Mouse (Mus musculus) skeletal muscle tissue, adult 2 months (tissue): ENCODE measurements at regions not wholly inside any gene's neighbourhood (a gene's known extent, or its start where the extent isn't known, plus 50 kb on each side); places are given as distances from the start of the nearest gene placed in this dataset.

Experiments
- DNase-seq: peaks from one replicate; pipeline ENCODE4 v3.0.0-alpha.2; 2012; ENCODE audit warnings: low read depth, low spot score

GRCm38 (mm10) chr13:38281712-38282111 is 63.2 kb upstream of the Bmp6 start:
- no peak for DNase-seq

GRCm38 (mm10) chr13:38287960-38288359 is 56.9 kb upstream of the Bmp6 start:
- no peak for DNase-seq

GRCm38 (mm10) chr13:38288572-38289440 is 56.1 kb upstream of the Bmp6 start:
- no peak for DNase-seq

DNA sequence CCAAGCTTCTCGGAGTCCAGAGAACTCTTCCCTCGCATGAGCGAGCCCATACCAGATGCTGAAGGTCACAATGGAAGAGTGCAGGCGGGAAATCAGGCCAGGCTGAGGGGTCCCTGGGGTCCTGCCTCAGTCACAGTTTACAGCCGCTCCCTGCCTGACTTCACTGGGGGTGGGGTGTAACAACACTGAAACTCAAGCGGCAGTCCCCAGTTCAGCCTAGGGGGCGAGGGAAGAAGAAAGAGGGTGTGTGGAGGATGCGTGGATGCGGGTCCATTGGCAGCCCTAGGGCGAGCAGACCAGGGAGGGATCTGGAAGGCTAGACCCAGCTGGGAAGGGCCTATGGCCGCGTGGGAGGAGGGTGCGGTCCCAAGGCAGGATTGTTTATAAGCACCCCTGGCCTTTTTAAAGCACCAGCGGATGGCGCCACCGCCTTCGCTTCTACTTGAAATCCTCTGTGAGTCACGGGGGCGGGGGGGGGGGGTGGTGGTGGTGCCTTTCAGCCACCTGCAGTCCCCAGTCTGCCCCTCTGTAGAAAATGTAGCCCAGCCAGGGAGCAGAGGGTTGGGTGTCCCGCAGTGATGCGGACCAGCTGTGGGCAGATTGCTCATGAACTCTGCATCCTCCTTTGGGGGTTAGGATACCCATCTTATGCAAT is 54.5 kb upstream of the Bmp6 start:
- DNase-seq = peak; percentile 37

- DNase-seq = no peak
Measured at GRCm38 (mm10) chr13:38291487-38291886, 53.4 kb upstream of the Bmp6 start.
